Mouse (Mus musculus): ENCODE measurements around the gene Slit1. TPM values are rescaled to one million over a fixed set of nuclear protein-coding genes. Genes with fewer than 3 reads are reported as not detected.

The Slit1 gene
- total and polyA plus RNA-seq, 3 experiments = 0.16 to 0.30 TPM; not detected in 1

DNA sequence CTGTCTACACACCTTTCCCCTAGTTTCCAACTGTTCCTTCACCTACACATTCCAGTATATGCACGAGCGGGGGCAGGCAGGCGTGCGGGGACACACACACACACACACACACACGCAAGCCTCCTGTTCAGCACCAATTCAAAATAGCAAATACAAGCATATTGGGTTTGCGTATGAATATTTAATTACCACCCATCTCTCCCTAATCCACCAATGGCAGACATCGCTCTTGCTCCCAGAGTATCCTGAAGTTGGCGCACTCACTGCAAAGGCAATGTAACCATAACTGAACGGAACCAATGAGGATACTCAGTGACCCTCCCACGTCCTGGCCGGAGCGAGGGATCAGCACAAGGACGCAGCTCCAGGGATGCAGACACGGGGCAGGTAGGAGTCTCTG is 86.8 kb downstream of the Slit1 start:
- Histone ChIP-seq H3K4me1 (ENCODE audit: control insufficient read depth in 1 of 2, insufficient read depth in 2 of 2) (peaks cover 3 to 14% of the 10 kb centered on the region in 2 experiments), H3K9me3 (replicated peaks; ENCODE audit: low read length) (no peaks in the 10 kb centered on the region), H3K4me3 (replicated peaks in 1 of 3; ENCODE audit: low read depth in 2 of 3, low read length in 2 of 3, poor library complexity in 1 of 3) (no peak overlapping the region), H3K79me2 (replicated peaks; ENCODE audit: control insufficient read depth, extremely low read depth, insufficient read depth, poor library complexity, severe bottlenecking) (no peaks in the 10 kb centered on the region), H3K9ac (ENCODE audit: insufficient read depth, low read depth) (no peak overlapping the region), H3K27me3 (replicated peaks) (peaks cover 57% of the 10 kb centered on the region), H3K27ac (ENCODE audit: insufficient read depth, low read depth) (no peak overlapping the region), H3K4me2 (ENCODE audit: insufficient read depth, low read depth, poor library complexity, severe bottlenecking) (no peak overlapping the region), H3K36me3 (replicated peaks in 1 of 2; ENCODE audit: control insufficient read depth in 1 of 2, insufficient read depth in 1 of 2, low read length in 1 of 2) (no peaks in the 10 kb centered on the region)
- in situ Hi-C loops (cut with MboI; ENCODE audit: low pct_ligation_motif_present, low pct_unique_long_range_greater_than_20kb, low sequenced_read_pairs) (loop anchor here (5.0 kb wide), 1 partner anchor 101 kb away; no protein-coding TSS in a partner anchor), dilution Hi-C loops (cut with MboI; ENCODE audit: extremely low pct_ligation_motif_present, extremely low pct_unique_long_range_greater_than_20kb, low sequenced_read_pairs) (no loop called here)
- DNase-seq (ENCODE audit: extremely low read depth) = no peak
- no peak for TF ChIP-seq HCFC1 (IDR thresholded peaks at IDR 0.05; ENCODE audit: low read depth, low read length)
- no peak for TF ChIP-seq RAD21 (IDR thresholded peaks at IDR 0.05; ENCODE audit: low read depth, low read length)
- TF ChIP-seq UBTF (IDR thresholded peaks at IDR 0.05; ENCODE audit: low read depth, low read length) = no peak
- TF ChIP-seq ZKSCAN1 (IDR thresholded peaks at IDR 0.05; ENCODE audit: borderline replicate concordance, low read depth, low read length) = no peak
- no peak for TF ChIP-seq ZMIZ1 (IDR thresholded peaks at IDR 0.05; ENCODE audit: low read depth, low read length)
- TF ChIP-seq KAT2A (IDR thresholded peaks at IDR 0.05; ENCODE audit: insufficient replicate concordance, low read length) = no peak
- no peak for TF ChIP-seq BHLHE40 (IDR thresholded peaks at IDR 0.05; ENCODE audit: low read depth, low read length)

DNA sequence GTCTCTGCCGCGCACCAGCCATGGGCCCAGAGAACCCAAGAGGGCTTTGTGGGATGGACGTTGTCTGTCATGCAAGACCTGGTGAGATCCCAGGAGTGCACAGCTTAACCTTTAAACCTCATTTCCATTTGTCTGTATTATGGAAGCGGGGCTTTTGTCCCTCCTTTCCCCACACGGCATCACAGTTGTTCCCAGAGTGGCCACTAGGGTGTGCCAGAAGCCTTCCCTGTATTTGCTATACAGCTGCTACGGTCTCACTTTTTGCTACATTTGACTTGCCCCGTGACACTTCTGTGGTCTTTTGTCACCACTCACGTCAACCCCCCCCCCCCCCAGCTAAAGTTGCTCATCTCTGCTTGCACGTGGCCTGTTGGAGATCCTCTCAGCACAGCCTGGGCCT is 87.5 kb downstream of the Slit1 start:
- in situ Hi-C loops (cut with MboI; ENCODE audit: low pct_ligation_motif_present, low pct_unique_long_range_greater_than_20kb, low sequenced_read_pairs) (loop anchor here (5.0 kb wide), 1 partner anchor 101 kb away; no protein-coding TSS in a partner anchor), dilution Hi-C loops (cut with MboI; ENCODE audit: extremely low pct_ligation_motif_present, extremely low pct_unique_long_range_greater_than_20kb, low sequenced_read_pairs) (no loop called here)
- peaks cover 3 to 21% of the 10 kb centered on the region in 2 experiments for H3K4me1 ChIP-seq (ENCODE audit: control insufficient read depth in 1 of 2, insufficient read depth in 2 of 2)
- no peak overlapping the region for H3K9ac ChIP-seq (ENCODE audit: insufficient read depth, low read depth)
- TF ChIP-seq UBTF (IDR thresholded peaks at IDR 0.05; ENCODE audit: low read depth, low read length) = no peak
- TF ChIP-seq ELF1 (IDR thresholded peaks at IDR 0.05; ENCODE audit: low read depth, low read length) = no peak
- no peak for TF ChIP-seq ZKSCAN1 (IDR thresholded peaks at IDR 0.05; ENCODE audit: borderline replicate concordance, low read depth, low read length)
- TF ChIP-seq PAX5 (IDR thresholded peaks at IDR 0.05; ENCODE audit: low read length) = no peak
- no peak for TF ChIP-seq MAX (IDR thresholded peaks at IDR 0.05; ENCODE audit: low read length)
- TF ChIP-seq KAT2A (IDR thresholded peaks at IDR 0.05; ENCODE audit: insufficient replicate concordance, low read length) = no peak
- TF ChIP-seq CTCF (conservative IDR thresholded peaks at IDR 0.05 in 1 of 2, IDR thresholded peaks at IDR 0.05 in 1 of 2; ENCODE audit: low read depth in 2 of 2, low read length in 2 of 2) = peak; percentile 65 to 95
- no peak for TF ChIP-seq MYC (IDR thresholded peaks at IDR 0.05; ENCODE audit: low read depth, low read length)
- no peak for TF ChIP-seq NRF1 (IDR thresholded peaks at IDR 0.05; ENCODE audit: low read depth, low read length)
- peak; percentile 89 for TF ChIP-seq RAD21 (IDR thresholded peaks at IDR 0.05; ENCODE audit: low read depth, low read length)
- 0 out of 2 replicates have a peak, but pooled peaks have one; percentile 27 for TF ChIP-seq SIN3A (IDR thresholded peaks at IDR 0.05; ENCODE audit: low read length)
- peak; percentile 92 for TF ChIP-seq SMC3 (IDR thresholded peaks at IDR 0.05; ENCODE audit: low read depth, low read length)
- TF ChIP-seq MAFK (IDR thresholded peaks at IDR 0.05; ENCODE audit: insufficient replicate concordance, low read length) = no peak
- TF ChIP-seq IRF4 (IDR thresholded peaks at IDR 0.05; ENCODE audit: low read depth, low read length) = no peak
- TF ChIP-seq USF1 (IDR thresholded peaks at IDR 0.05; ENCODE audit: low read depth, low read length) = no peak
- no peak for TF ChIP-seq ZNF384 (IDR thresholded peaks at IDR 0.05; ENCODE audit: low read depth, low read length)
- TF ChIP-seq USF2 (conservative IDR thresholded peaks at IDR 0.05; ENCODE audit: low read depth, low read length) = no peak
- TF ChIP-seq NELFE (IDR thresholded peaks at IDR 0.05; ENCODE audit: low read depth, low read length) = peak; percentile 28; the same call in 1 of the 2 replicates
- no peak for TF ChIP-seq ZMIZ1 (IDR thresholded peaks at IDR 0.05; ENCODE audit: low read depth, low read length)
- no peak for TF ChIP-seq POLR2A (IDR thresholded peaks at IDR 0.05; ENCODE audit: low read depth, low read length)
- no peak for TF ChIP-seq JUN (IDR thresholded peaks at IDR 0.05; ENCODE audit: insufficient read depth, low read depth, low read length)
- no peak; the same call in 1 of the 2 replicates for TF ChIP-seq ZC3H11A (IDR thresholded peaks at IDR 0.05; ENCODE audit: low read depth, low read length)
- TF ChIP-seq E2F4 (IDR thresholded peaks at IDR 0.05; ENCODE audit: insufficient replicate concordance, low read depth, low read length) = no peak
- TF ChIP-seq CHD2 (IDR thresholded peaks at IDR 0.05; ENCODE audit: low read length) = no peak
- TF ChIP-seq BHLHE40 (IDR thresholded peaks at IDR 0.05; ENCODE audit: low read depth, low read length) = peak; percentile 46; the same call in 1 of the 2 replicates
- no peaks in the 10 kb centered on the region for H3K9me3 ChIP-seq (replicated peaks; ENCODE audit: low read length)
- H3K27ac ChIP-seq (ENCODE audit: insufficient read depth, low read depth) = no peak overlapping the region
- peak; percentile 67 for DNase-seq (ENCODE audit: extremely low read depth)
- no peak overlapping the region for H3K4me2 ChIP-seq (ENCODE audit: insufficient read depth, low read depth, poor library complexity, severe bottlenecking)
- H3K27me3 ChIP-seq (replicated peaks) = peaks cover 57% of the 10 kb centered on the region
- H3K4me3 ChIP-seq (replicated peaks in 1 of 3; ENCODE audit: low read depth in 2 of 3, low read length in 2 of 3, poor library complexity in 1 of 3) = no peak overlapping the region
- H3K79me2 ChIP-seq (replicated peaks; ENCODE audit: control insufficient read depth, extremely low read depth, insufficient read depth, poor library complexity, severe bottlenecking) = no peaks in the 10 kb centered on the region
- no peaks in the 10 kb centered on the region for H3K36me3 ChIP-seq (replicated peaks in 1 of 2; ENCODE audit: control insufficient read depth in 1 of 2, insufficient read depth in 1 of 2, low read length in 1 of 2)

Measured in CH12.LX (cell line).